Mouse (Mus musculus): ENCODE measurements at regions not wholly inside any gene's neighbourhood (a gene's known extent, or its start where the extent isn't known, plus 50 kb on each side); places are given as distances from the start of the nearest gene placed in this dataset.

DNA sequence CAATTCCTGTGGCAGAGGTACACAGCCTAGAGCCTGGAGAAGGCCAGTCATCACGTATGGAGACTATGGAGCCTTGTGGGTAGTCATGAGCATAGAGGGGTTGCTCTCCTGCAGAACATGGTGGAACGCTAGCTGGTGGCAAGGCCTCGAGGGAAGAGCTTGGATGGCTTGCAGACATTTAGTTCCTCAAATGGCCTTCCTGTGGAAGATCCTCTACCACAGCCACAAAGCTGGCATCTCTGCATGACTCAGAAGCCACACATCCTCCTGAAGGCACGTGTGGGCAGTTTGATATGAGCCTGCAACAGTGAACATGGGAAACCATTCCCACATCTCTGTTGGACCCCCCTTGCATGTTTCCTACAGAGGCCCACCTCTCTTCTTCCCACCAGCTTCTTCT lies 547.9 kb upstream of the Lrrc6 start:
- no peak for DNase-seq

DNA sequence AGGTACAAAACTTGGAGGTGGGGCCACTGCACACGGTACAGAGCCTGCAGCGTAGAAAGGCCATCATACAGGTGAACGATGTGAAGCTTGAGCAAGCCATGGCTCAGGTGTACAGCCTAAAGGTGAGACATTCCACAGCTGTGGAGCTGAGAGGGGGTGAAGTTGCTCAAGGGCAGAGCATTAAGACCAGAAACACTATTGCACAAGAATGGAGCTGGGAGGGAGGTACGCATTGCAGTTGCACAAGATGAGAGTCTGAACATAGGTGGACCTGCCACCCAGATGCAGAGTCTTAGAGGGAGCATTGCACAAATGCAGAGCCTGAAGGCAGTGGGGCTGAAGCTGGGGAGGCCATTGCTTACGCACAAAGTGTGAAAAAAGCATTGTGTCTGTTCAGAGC lies 547.4 kb upstream of the Lrrc6 start:
- DNase-seq = no peak

DNA sequence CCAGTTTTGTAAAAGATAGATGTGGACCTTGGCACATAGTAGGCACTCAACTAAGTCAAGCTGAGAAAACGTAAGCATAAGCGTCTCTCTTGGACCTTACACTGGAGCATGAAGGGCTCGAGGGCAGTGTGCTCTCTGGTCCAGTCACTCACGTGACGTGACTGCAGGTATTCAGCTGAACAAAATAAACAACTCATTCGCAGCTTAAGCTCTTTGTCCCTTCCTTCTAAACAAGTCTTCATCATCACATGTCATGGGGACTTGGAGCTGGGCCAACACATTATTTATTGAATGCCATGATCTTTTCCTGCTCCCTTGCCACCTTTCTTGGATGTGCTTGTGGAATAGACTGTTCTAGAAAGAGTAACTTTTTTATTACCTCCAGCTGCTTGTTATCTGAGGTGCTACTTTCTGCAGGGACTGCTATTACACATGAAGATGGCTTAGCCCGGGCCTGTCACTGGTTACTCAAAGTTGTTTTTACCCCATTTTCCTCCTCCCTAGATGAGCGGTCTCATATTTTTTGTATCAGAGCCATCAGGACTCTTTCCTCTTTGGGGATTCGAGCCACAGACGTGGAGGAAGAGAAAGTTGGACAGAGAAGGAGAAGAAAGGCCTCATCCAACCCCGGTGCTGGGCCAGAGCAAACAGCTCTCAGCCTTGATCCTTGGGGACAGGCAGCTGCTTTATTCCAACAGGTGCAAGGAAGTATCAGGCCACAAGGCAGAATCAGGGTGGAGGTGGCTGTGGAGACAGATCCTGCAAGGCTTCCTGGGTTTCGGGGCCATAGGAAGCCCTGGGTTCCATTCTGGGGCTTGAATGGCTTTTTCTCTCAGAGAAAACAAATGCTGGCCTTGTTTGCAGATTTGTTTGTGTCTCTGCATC lies 545.5 kb upstream of the Lrrc6 start:
- DNase-seq = no peak

DNA sequence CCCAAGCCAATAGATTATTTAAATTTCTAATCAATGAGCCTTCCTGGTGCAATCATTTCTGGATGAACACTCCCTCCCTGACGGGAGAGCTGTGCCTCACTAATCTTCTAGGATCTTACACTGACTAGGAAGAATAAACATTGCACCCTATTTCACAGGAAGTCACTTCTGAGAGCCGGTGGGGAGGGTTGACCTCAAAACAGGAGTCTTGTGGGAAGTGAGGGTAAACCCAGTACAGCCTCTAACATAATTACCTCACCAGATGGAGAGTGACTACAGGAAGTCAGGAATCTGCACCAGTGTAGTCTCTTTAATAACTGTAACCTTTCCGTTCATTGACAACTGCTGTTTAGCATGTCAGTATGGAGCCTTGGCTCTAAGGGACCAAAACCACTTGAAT lies 544.6 kb upstream of the Lrrc6 start:
- DNase-seq = no peak

DNA sequence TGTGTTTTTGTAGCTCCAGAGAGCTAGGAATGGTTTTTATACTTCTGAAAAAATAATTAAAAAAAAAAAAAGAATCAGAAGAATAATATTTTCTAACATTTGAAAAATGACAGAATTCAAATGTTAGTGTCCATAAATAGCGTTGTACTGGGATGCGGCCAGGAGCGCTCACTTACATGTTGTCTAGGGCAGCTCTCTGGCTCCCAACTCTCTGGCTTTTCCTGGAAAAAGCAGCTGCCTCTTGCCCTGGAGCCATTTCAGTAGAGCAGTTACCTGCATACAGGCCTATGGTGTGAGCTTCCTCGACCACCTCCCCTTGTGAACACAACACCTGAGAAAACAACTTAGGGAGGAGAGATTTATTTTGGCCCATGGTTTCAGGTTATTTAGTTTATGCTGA lies 544.1 kb upstream of the Lrrc6 start:
- DNase-seq = no peak

DNA sequence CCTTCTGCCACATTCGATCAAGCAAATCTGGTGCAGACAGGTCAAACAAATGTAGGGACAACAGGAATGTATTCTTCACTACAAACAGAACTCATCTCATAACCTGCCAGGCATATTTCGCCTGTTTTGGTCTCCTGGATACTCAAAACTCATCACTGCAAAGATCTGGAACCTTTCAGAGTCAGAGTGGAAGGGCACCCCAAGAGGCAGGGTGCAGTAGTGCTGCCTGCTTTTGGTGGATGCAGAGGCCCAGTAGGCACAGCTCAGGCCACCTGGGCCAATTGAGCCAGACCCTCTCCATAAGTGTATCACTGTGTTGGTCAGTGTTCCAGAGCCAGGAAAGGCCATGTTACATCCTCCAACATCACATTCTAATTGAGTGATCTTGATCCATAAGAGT lies 541.4 kb upstream of the Lrrc6 start:
- no peak for DNase-seq

DNA sequence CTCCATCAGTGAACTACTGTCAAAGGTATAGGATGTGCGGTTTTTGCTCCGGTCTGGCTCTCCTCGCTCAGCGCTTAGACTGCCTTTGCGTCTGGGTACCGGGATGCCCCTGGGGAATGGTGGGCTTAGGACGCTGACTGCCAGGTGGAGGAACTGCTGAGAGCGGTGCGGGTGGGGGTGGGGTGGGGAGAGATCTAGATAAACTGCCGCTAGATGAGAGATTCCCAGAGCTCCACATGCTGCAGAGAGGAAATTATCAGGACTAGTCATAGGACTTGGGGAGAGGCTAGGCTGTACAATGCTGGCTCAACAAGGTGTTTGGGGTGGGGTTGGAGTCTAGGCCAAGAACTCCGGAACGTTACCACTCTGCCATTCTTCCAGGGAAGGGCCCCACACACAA lies 539.5 kb upstream of the Lrrc6 start:
- DNase-seq = no peak

DNA sequence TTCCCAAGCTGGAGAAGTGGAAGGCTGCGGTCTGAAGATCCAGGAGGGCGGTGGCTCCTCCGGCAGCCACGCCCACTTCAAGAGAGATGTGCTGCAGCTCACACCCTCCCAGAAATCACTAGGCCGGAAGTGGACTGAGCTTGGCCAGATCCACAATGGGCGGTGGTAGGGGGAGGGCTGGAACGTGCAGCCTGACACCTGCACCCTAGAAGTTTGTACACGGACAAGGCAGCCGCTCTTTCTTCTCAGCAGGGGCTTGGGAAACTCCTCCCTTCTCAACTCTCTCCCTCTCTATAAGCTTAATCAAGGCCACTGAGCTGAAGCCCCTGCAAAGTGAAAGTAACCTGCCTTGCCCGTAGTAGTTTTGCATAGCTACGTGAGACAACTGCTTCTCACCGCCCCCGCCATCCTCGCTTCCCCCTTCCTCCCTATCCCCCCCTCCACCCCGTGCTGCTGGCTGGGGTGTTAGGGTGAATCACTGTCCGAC lies 538.8 kb upstream of the Lrrc6 start:
- peak; percentile 17 to 19 for DNase-seq

DNA sequence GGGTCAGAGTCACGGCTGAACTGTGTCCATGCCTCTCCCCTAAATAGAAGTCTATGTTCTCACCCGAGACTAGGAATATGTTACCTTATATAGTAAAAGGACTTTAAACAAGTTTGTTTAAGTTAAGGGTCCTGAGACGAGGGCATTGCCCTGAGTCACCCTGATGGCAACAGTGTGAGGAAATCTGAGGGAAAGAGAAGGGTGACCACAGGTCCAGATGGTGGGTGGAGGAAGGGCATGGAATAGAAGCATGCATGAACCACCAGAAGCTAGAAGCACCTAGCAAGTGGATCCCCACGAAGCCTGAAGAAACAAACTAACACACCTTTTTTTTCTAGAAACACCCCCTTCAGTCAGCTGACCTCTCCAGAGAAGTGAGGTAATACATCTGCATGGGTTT lies 536.9 kb upstream of the Lrrc6 start:
- no peak for DNase-seq

DNA sequence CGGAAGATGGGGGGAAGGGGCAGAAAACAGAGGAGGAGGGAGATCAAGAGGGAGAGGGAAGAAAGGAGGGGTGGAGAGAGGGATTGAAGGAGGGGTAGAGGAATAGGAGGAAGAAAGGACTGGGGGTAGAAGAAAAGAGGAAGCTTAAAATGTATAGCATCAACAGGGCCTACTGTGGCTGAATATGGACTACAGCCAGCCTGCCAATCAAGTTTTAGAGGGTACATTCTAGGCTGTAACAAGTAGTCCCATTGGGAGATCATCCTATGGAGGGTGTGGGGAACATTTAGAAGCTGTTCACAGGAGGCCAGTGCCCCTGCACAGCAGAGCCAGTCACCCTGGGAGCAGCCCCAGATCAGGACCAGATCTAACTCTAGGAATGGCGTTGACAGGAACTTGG lies 535.6 kb upstream of the Lrrc6 start:
- no peak for DNase-seq

DNA sequence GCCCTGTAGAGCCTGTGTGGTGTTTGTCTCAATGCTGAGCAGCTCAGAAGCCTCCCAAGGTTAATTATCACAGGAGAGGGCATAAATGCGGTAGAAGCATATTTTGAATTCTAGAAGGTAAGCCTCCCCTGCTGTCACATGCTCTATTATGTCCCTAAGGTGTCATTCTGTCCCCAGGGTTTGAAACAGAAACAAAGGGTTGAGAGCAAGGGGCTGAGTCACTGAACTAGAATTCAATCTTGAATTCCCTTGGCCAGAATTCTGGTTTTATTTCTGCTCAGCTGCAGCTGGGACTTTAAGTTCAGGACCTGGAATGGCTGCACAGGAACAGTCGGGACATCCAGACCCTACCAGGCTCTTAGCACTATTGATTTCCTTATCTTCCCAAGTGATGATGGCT lies 533.2 kb upstream of the Lrrc6 start:
- DNase-seq = no peak

DNA sequence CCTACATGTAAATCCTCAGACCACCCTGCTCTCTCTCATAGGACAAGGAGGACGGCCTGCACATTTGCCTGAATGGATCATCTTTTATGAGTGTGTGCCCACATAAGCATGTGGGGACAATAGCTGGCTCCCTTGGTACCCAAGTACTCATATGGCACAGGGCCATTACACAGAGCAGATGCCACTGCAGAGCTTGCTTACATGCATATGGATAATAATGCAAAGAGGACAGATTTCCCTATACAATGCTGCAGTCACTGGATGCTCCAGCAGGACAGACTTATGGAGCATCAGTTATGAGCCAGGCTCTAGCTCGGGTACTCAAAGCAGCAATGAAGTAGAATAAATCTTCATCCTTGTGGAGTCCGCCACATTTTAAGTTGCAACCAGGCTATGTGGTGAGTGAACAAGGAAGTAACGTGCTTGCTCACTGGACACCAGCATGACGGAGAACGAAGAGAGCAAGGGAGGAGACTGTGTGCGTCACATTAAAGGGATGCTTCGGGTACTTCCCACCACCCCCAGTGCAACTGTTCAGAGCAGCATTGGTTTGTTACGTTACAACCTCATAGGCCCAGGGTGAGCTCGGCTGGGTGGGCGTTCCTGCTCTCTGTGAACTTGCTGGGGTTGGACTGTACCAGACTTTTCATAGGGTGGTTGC lies 531.3 kb upstream of the Lrrc6 start:
- no peak for DNase-seq

DNA sequence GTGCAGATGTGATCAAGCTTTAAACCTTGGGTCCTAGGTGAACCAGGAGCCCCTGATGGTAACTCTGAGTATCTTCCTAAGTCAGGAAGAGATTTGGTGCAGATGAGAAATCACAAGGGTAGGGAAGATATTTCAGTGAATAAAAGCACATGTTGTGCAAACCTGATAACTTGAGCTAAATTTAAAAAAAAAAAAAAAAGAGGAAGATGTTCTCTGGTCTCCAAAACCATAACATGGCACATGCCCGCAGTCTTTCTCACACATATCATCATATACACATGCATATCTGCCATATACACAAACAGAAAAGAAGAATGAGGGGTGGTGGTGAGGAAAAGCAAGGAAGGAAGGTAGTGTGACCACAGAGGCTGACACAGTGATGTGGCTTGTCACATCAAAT lies 530.3 kb upstream of the Lrrc6 start:
- no peak for DNase-seq

DNA sequence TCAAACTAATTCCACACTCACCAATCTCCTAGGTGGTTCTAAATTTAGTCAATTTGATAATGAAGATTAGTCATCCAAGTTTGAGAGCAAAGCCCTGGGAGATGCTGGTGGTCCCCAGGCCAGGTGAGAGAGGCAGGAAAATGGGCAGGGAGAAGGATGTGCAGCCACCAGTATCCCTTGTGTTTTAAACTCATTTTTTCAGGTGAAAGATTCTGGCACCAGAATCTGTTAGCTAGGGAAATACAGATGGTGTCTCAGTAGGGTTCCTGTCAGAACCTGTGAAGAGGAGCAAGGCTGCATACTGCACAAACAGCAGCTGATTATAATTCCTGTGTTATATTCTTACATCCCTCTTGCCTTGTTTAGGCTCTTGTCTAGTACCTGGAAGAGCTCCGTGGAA lies 527.5 kb upstream of the Lrrc6 start:
- peak; percentile 39 to 62 for DNase-seq

DNA sequence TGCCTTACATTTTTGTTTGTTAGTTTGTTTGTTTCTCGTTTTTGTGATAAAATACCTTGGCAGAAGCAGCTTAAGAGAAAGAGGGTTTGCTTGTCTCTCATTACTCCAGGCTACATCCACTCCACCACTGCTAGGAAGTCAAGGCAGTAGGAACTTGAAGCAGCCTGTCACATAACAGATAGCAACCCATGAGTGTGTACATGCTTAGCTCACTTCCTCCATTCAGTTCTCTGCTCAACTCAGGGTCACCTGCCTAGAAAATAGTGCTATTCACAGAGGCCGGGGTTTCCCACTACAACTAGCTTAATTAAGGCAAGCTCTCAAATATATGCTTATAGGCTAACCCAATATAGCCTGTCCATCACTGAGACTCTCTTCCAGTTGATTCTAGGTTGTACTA lies 527.0 kb upstream of the Lrrc6 start:
- DNase-seq = no peak

DNA sequence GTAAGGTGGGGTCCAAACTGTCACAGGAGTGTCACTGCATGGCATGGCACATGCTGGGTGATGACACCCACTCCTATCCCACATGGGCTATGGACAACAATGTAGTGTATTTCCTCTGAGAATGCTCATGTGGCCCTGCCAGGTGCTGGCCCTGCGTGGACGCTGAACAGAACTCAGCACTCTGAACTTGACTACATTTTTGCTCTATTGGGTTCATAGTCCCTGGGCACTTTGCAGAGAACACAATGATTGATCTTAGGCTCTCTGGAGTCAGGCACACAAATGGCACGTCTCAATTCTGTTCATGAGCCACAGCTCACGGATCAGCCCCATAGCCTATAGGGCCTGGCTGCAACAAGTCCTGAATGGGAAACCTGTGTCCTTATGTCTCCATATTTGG lies 525.0 kb upstream of the Lrrc6 start:
- no peak for DNase-seq

DNA sequence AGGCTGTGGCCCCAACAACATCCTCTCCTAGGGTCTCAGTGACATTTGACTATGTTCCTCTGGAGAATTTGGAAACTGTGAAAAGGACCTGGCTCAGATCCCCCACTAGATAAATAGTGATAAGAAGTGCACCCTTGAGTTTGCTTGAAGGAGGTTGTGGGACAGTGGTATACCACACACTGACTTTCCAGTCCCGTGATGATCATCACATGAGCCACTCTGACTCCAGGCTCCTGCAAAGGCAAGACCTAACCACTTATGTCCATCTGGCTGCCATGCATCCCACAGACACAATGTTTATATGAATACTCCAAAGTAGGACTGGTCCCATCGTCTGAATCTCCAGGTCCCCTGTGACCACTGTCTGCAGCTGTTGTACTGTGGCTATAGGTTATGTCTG lies 523.7 kb upstream of the Lrrc6 start:
- no peak for DNase-seq

DNA sequence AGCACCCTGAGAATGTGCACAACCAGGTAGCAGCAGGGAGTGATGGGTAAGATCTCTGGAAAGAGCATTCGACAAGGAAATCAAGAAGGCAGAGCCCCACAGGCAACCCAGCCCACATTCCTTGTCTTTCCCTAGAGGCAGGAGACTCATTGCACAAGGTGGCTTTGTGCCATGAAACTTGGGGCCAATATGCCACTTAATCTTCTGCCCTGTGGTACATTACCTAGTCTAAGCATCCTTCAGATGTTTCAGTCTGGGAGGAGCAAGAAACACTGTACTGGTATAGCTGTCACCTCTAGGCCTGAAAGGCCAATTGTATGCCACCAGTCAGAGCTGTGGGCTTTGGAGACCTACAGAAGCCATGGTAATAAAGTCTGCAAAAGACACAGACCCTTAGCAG lies 522.4 kb upstream of the Lrrc6 start:
- DNase-seq = no peak

DNA sequence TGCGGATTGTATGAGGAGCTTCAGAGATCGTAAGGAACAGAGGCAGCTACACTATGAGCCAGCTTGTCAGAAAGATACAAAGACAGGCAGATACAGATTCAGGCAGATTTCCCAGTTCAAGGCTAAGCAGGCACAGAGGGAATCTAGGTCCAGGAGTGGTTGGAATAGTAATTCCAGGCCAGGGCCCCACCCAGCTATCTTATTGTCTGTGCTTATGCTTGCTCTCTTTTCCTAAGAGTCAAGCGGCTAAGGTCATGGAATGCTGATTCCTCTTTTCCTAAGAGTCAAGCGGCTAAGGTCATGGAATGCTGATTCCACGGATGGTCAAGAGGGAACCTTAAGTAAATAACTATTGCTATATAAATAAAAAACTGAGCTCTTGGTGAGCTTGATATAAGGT lies 520.7 kb upstream of the Lrrc6 start:
- no peak for DNase-seq

DNA sequence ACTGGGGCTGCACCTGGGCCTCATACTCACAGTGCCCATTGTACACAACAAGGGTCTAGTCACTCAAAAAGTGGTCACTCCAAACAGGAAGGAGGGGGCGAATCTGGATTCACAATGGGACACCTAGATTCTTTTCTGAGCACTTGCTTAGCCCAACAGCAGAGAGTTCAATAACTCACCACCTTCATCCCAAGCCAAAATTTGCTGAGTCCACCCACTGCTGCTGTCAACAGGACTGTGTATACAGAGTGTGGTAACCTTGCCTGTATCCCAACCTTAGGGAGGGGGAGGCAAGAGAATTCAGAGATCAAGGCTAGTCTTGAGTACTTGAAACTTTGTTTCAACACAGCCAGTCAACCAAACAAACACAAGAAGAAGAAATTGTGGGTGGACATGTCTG lies 519.2 kb upstream of the Lrrc6 start:
- DNase-seq = no peak

DNA sequence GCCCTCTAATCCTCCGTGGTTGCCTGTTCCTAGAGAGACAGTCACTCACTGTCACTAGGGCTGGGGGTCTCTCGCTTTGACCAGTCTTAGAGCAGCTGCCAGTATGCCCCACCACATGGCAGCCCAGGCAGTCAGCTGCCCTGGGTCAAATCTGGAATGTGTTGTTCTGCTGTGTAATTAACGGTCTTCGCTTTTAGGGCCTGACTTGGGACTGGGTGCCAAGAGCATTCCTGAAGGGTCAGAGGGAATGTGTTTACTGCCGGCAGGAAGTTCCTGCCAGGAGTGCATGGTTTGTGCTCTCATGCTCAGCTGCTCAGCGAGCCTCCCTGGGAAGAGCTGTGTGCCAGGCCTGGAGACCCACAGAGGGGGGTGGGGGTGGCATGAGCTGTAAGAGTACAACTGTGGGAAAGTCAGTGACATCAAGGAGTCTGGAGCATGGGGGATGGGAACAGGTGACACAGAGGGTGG lies 518.5 kb upstream of the Lrrc6 start:
- DNase-seq = no peak
